22 mouse cellular contexts compared by ENCODE assay signal in genomic region chr1:190919725-190920469, GRCm38 (mm10). TPM values are rescaled to one million over a fixed set of nuclear protein-coding genes. Genes with fewer than 3 reads are reported as not detected.
A peak's percentile ranks its signal among the peaks of the same experiment; 100 is the strongest.
DNase-seq lines count a peak whose midpoint lies in the region; ATAC-seq and TF ChIP-seq lines count a peak whose summit lies in the region.
"Had no signal": no experiment of that assay in that cellular context is flagged by ENCODE, and none has a peak within 500 bp of the region (broad histone marks: within the 10 kb centered on the region; RNA-seq: fewer than 3 reads in every experiment).

No protein-coding gene starts in this region.

- H3K4me1 ChIP-seq in liver, adult 2 months (ENCODE audit: control insufficient read depth, insufficient read depth, low read length) = peaks cover 3% of the 10 kb centered on the region; the same call in 1 of the 2 replicates
- H3K4me1 ChIP-seq in intestine, embryonic 14.5 days (replicated peaks; ENCODE audit: control insufficient read depth, insufficient read depth, low read length) = no peaks in the 10 kb centered on the region
- H3K4me1 ChIP-seq in intestine, embryonic 15.5 days (replicated peaks) = no peaks in the 10 kb centered on the region
- H3K4me1 ChIP-seq in small intestine, adult 2 months (ENCODE audit: control insufficient read depth, insufficient read depth, insufficient read length, low read length) = peaks cover 15% of the 10 kb centered on the region; the same call in 1 of the 2 replicates
- H3K4me1 ChIP-seq: embryonic facial prominence, embryonic 10.5 days; forebrain, embryonic 13.5 days; heart, embryonic 15.5 days; hindbrain, embryonic 13.5 days had no signal

- no peak overlapping the region for H3K4me3 ChIP-seq in liver, adult 2 months (ENCODE audit: insufficient read depth, low read depth, low read length)
- no peak overlapping the region for H3K4me3 ChIP-seq in intestine, embryonic 14.5 days (ENCODE audit: low read depth, low read length)
- no peak overlapping the region for H3K4me3 ChIP-seq in intestine, embryonic 15.5 days (replicated peaks)
- no peak overlapping the region for H3K4me3 ChIP-seq in small intestine, adult 2 months (ENCODE audit: low read depth, low read length)
- H3K4me3 ChIP-seq: embryonic facial prominence, embryonic 10.5 days; forebrain, embryonic 13.5 days; gastrocnemius, adult 2 months; heart, embryonic 15.5 days; hindbrain, embryonic 13.5 days had no signal

- H3K9me3 ChIP-seq in intestine, embryonic 14.5 days (ENCODE audit: control insufficient read depth, low read length) = no peaks in the 10 kb centered on the region
- no peaks in the 10 kb centered on the region for H3K9me3 ChIP-seq in intestine, embryonic 15.5 days
- H3K9me3 ChIP-seq: embryonic facial prominence, embryonic 10.5 days; forebrain, embryonic 13.5 days; heart, embryonic 15.5 days; hindbrain, embryonic 13.5 days had no signal

- 0 out of 2 replicates have a peak, but pooled peaks have one; percentile 32 for ATAC-seq in intestine, embryonic 14.5 days (replicated peaks; ENCODE audit: low FRiP score, low TSS enrichment, low read depth)
- peak; percentile 71 for ATAC-seq in intestine, embryonic 15.5 days
- ATAC-seq: forebrain, embryonic 13.5 days had no signal

- no peaks in the 10 kb centered on the region for H3K79me2 ChIP-seq in liver, adult 2 months (ENCODE audit: control insufficient read depth, insufficient read depth, low read length)

- no peak overlapping the region for H3K4me2 ChIP-seq in intestine, embryonic 14.5 days (ENCODE audit: low read length)
- H3K4me2 ChIP-seq in intestine, embryonic 15.5 days (replicated peaks) = no peak overlapping the region
- H3K4me2 ChIP-seq: forebrain, embryonic 13.5 days; heart, embryonic 11.5 days; heart, embryonic 15.5 days; hindbrain, embryonic 13.5 days had no signal

- no peaks in the 10 kb centered on the region for H3K27me3 ChIP-seq in liver, adult 2 months (ENCODE audit: control insufficient read depth, insufficient read depth, low read length)
- H3K27me3 ChIP-seq in intestine, embryonic 14.5 days (replicated peaks; ENCODE audit: control insufficient read depth, insufficient read depth, low read length) = no peaks in the 10 kb centered on the region
- H3K27me3 ChIP-seq in intestine, embryonic 15.5 days (replicated peaks) = no peaks in the 10 kb centered on the region
- no peaks in the 10 kb centered on the region for H3K27me3 ChIP-seq in small intestine, adult 2 months (ENCODE audit: control insufficient read depth, insufficient read depth, low read length)
- H3K27me3 ChIP-seq: heart, embryonic 15.5 days had no signal

- H3K36me3 ChIP-seq in liver, adult 2 months (ENCODE audit: control insufficient read depth, insufficient read depth, low read length) = no peaks in the 10 kb centered on the region
- H3K36me3 ChIP-seq in intestine, embryonic 14.5 days (ENCODE audit: control insufficient read depth, insufficient read depth, low read length) = no peaks in the 10 kb centered on the region
- no peaks in the 10 kb centered on the region for H3K36me3 ChIP-seq in intestine, embryonic 15.5 days
- no peaks in the 10 kb centered on the region for H3K36me3 ChIP-seq in small intestine, adult 2 months (ENCODE audit: control insufficient read depth, insufficient read depth, low read length)
- H3K36me3 ChIP-seq: embryonic facial prominence, embryonic 10.5 days; heart, embryonic 15.5 days; hindbrain, embryonic 13.5 days had no signal

- no peak overlapping the region for H3K27ac ChIP-seq in liver, adult 2 months (replicated peaks; ENCODE audit: insufficient read depth, low read depth, low read length)
- no peak overlapping the region for H3K27ac ChIP-seq in intestine, embryonic 14.5 days (ENCODE audit: low read depth)
- no peak overlapping the region for H3K27ac ChIP-seq in intestine, embryonic 15.5 days
- peak overlapping the region; percentile 97 for H3K27ac ChIP-seq in small intestine, adult 2 months (ENCODE audit: insufficient read depth, low read depth, low read length)
- H3K27ac ChIP-seq: embryonic facial prominence, embryonic 10.5 days; forebrain, embryonic 13.5 days; gastrocnemius, adult 2 months; heart, embryonic 15.5 days; hindbrain, embryonic 13.5 days had no signal

- 55% methylated on average over 8 of the region's 8 CpGs for WGBS in liver, adult 2 months
- WGBS in intestine, embryonic 14.5 days = 60% methylated on average over 8 of the region's 8 CpGs
- 60% methylated on average over 8 of the region's 8 CpGs for WGBS in intestine, embryonic 15.5 days
- WGBS in small intestine, adult 2 months = 36% methylated on average over 8 of the region's 8 CpGs

- DNase-seq in liver, adult 2 months (ENCODE audit: extremely low read depth, low read depth, low spot score) = peak; percentile 52
- DNase-seq in liver = no peak
- no peak for DNase-seq in intestine, embryonic 14.5 days (ENCODE audit: low spot score)
- no peak for DNase-seq in frontal cortex, adult 2 months (ENCODE audit: extremely low spot score in 1 of 2, low spot score in 1 of 2)
- DNase-seq in urinary bladder, postnatal 14 days (ENCODE audit: low spot score) = no peak
- DNase-seq: adrenal gland, adult 8-10 months; adrenal gland, postnatal 36 days; cerebellum, adult 2 months; cerebellum, postnatal 10 days; gastrocnemius, adult 2 months; gastrocnemius, postnatal 36 days; heart, adult 18-20 months; heart, postnatal 14 days had no signal

- TF ChIP-seq CTCF in liver, adult 2 months (IDR thresholded peaks at IDR 0.05; ENCODE audit: low read depth, low read length) = no peak
- no peak for TF ChIP-seq CTCF in small intestine, adult 2 months (IDR thresholded peaks at IDR 0.05; ENCODE audit: extremely low read depth, insufficient read length, insufficient replicate concordance, low read depth, low read length)

- TF ChIP-seq POLR2A in liver, adult 2 months (IDR thresholded peaks at IDR 0.05; ENCODE audit: extremely low read depth, insufficient read depth, low read length) = no peak
- no peak for TF ChIP-seq POLR2A in small intestine, adult 2 months (IDR thresholded peaks at IDR 0.05; ENCODE audit: low read depth, low read length)

- no peak overlapping the region for H3K9ac ChIP-seq in liver, adult 2 months (ENCODE audit: low read depth, low read length)
- H3K9ac ChIP-seq in intestine, embryonic 14.5 days (ENCODE audit: low read length) = no peak overlapping the region
- no peak overlapping the region for H3K9ac ChIP-seq in intestine, embryonic 15.5 days
- H3K9ac ChIP-seq: forebrain, embryonic 13.5 days; forebrain, postnatal 0 days; heart, embryonic 15.5 days; hindbrain, embryonic 13.5 days had no signal

RNA-seq across cellular contexts. Expression of gene Angel2, which starts 5.0 kb away (rescaled TPM):
- total RNA-seq in liver, adult 2 months (2014; rRNA removed) = 20.4 and 20.7 TPM in 2 replicates
- 11.4 and 11.7 TPM in 2 replicates for polyA plus RNA-seq in liver, adult 2 months (2012; rRNA removed)
- polyA plus RNA-seq in intestine, embryonic 14.5 days (2014; fragmentation: Nextera tagmentation; extraction: Ambion mirVana) = 37.0 and 38.0 TPM in 2 replicates
- 36.2 and 40.2 TPM in 2 replicates for polyA plus RNA-seq in intestine, embryonic 15.5 days (2015; fragmentation: Nextera tagmentation; extraction: Ambion mirVana)
- 6.7 and 19.6 TPM in 2 replicates for polyA plus RNA-seq in small intestine, adult 2 months (2012; rRNA removed)
- polyA plus RNA-seq in frontal cortex, adult 2 months (2012; rRNA removed) = 56.1 and 59.6 TPM in 2 replicates

RNA-seq across cellular contexts. Expression of gene Rps6kc1, which starts 8.3 kb away (rescaled TPM):
- 9.2 and 12.6 TPM in 2 replicates for total RNA-seq in liver, adult 2 months (2014; rRNA removed)
- 5.7 and 8.1 TPM in 2 replicates for polyA plus RNA-seq in liver, adult 2 months (2012; rRNA removed)
- polyA plus RNA-seq in intestine, embryonic 14.5 days (2014; fragmentation: Nextera tagmentation; extraction: Ambion mirVana) = 14.5 and 18.8 TPM in 2 replicates
- 12.1 TPM in 2 replicates for polyA plus RNA-seq in intestine, embryonic 15.5 days (2015; fragmentation: Nextera tagmentation; extraction: Ambion mirVana)
- 2.2 and 7.1 TPM in 2 replicates for polyA plus RNA-seq in small intestine, adult 2 months (2012; rRNA removed)
- 22.2 and 26.2 TPM in 2 replicates for polyA plus RNA-seq in frontal cortex, adult 2 months (2012; rRNA removed)

RNA-seq across cellular contexts. Expression of gene Vash2, which starts 59.2 kb away (rescaled TPM):
- under 0.01 TPM in 1 of 2 replicates, not detected in the other for total RNA-seq in liver, adult 2 months (2014; rRNA removed)
- not detected in 2 replicates for polyA plus RNA-seq in liver, adult 2 months (2012; rRNA removed)
- polyA plus RNA-seq in intestine, embryonic 14.5 days (2014; fragmentation: Nextera tagmentation; extraction: Ambion mirVana) = 32.7 and 38.9 TPM in 2 replicates
- 15.6 and 19.1 TPM in 2 replicates for polyA plus RNA-seq in intestine, embryonic 15.5 days (2015; fragmentation: Nextera tagmentation; extraction: Ambion mirVana)
- 0.76 and 0.79 TPM in 2 replicates for polyA plus RNA-seq in small intestine, adult 2 months (2012; rRNA removed)
- polyA plus RNA-seq in frontal cortex, adult 2 months (2012; rRNA removed) = 7.0 and 7.7 TPM in 2 replicates
- total RNA-seq: hematopoietic stem cell, adult 5-6 weeks had no signal
